Mouse (Mus musculus): Measurements from ENCODE around the gene Asb18.

Gene Asb18

GRCm38 (mm10) chr1:89932021-89932423 lies 82.4 kb downstream of the Asb18 start:
- no peak for DNase-seq

- DNase-seq = no peak
These were observed 83.3 kb downstream of the Asb18 start, which contains the start of gene Gbx2 for GRCm38 (mm10) chr1:89931120-89931519. Gene Gbx2 (minus strand): TSS chr1:89931179.

GRCm38 (mm10) chr1:89930551-89930950 lies 83.9 kb downstream of the Asb18 start:
- DNase-seq = no peak

DNA sequence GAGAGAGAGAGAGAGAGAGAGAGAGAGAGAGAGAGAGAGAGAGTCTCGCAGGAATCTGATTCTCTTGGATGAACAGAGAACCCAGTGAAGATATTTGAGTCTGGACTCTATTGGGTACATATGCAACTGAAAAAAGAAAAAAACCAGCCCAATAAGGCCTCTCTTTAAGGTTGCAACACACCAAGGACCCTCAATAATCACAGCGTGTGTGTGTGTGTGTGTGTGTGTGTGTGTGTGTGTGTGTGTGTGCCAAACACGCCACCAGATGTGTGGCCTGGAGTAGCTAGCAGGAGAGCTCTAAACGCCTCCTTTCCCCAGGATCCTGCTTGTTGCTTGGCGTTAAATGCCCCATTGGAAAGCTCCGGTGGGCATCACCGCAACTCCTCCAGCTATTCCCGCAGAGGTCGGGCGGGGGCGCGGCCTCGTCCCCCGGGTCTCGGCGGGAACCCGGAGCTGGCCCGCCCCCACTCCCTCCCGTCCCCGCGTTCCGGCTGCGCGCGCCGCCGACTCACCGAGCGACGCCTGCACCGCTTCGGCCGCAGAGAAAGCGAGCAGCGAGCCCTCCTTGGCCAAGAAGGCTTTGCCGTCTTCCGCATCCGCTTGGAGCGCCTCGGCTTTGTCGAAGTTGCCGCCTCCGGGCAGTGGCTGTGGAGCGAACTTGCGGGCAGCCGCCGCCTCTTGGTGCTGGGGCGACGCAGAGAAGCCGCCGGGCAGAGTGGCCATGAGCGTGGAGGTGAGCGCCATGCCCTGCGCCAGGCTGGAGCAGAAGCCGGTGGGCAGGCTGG lies 84.6 kb downstream of the Asb18 start:
- no peak for DNase-seq

GRCm38 (mm10) chr1:89929181-89929580 lies 85.3 kb downstream of the Asb18 start:
- no peak for DNase-seq

DNA sequence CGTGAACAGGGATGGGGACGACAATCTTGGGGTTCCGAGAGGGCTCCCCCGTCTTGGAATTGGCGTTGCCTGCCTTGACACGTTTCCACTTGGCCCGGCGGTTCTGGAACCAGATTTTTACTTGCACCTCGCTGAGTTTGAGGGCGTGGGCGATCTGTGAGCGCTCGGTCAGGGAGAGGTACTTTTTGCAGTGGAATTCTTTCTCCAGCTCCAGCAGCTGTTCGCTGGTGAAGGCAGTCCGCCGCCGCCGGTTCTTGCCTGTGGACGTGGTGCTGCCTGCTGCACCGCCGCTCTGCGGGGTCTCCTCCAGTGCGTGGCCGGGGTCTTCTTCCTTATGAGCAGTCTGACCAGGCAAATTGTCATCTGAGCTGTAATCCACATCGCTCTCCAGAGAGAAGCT lies 85.8 kb downstream of the Asb18 start:
- DNase-seq = no peak

DNA sequence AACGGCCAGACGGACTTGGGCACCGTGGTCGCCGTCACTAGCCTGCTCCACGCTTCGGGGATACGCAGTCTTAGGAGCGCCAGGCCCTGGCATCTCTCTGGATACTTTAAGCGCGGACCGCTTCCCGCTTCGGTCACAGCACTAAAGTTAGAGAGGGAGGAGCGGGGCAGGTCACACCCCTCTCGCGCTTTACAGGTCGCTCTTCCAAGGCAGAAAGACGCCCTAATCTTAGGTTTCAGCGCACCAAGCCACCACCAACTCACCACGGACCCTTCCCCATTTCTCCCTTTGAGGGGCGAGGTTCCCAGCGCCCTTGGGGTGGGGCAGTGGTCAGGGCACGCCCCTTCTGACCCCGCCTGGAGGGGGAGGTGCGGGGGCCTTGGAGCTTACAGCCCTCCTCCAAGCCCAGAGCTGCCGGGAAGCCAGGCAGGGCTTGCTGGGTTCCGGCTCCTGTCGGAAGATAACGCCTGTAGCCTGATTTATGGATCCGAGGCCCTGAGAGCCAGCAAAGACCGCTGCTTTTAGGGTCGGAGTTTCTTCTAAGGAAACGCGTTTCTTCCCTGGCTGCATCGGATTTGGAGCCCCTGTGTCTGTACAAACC lies 87.3 kb downstream of the Asb18 start:
- DNase-seq = no peak

GRCm38 (mm10) chr1:89926583-89927060 lies 87.8 kb downstream of the Asb18 start:
- DNase-seq = no peak

- no peak for DNase-seq
These were observed 88.8 kb downstream of the Asb18 start for GRCm38 (mm10) chr1:89925501-89926190.

DNA sequence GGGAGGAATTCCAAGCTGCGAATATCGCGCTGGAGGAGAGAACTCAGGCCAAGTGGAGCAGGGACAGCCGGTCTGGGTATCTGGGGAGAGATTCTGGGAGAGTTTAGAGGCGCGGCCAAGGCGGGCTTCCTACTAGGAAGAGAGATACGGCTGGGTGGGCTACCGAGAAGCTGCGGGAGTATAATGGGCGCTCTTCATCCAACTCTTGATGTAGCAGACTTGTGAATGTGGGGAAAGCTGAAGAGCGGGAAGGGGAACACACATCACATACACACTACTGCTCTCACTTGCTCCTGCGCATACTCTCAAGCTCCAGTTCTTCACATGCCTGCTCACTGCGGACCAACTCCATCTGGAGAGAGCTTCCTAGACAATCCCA lies 90.8 kb downstream of the Asb18 start:
- DNase-seq = no peak

DNA sequence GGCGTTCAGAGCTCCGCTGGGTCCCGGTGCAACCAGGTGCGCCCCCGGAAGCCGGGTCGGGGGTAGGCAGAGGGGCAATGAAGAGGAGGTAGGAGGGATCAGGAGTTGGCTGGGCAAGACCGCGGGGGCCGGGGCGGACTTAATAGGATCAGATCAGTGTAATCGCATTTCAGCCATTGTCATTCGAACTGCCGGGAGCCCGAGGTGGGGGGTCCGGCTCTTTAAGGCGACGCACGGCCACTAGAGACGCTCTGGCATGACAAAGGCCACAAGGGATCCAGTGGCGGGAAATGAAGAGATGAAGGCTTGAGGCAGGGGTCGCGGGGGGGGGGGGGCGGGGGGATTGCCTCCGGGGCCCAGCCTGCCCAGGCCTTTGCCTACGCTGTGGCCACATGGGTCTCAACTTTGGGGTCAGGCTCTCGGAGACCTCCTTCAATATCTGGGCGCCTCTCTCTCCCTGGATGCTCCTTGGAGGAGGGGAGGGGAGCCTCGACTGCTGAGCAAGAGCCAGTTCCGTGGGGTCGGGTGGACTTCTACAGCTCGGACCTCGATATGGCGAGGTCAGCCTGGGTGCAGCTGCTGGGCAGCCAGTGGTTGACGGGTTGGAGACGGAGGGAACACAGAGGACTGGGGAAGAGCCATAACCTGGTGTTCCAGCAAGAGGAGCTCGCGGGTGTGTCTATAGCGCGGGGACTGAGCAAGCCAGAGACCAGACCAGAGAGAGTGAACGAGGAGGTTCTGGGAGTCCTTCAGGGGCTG lies 91.4 kb downstream of the Asb18 start:
- DNase-seq = no peak

DNA sequence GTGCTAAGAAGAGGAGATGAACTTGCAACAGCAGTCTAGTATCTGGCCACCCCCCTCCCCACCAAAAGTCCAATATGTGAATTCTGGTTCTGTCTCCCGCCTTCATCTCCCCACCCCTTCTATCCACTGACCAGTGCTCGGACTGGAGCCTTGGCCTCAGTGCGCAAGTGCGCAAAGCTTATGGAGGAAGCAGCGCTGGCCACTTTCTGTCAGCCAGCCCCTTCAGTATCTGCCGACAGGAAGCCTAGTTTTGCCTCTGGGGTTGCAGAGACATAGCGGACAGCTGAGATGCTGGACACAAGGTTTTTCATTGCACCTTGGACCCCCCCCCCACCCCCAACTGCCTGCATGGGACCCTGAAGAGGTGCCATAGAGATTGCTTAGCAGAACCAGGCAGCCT lies 92.2 kb downstream of the Asb18 start:
- no peak for DNase-seq

DNA sequence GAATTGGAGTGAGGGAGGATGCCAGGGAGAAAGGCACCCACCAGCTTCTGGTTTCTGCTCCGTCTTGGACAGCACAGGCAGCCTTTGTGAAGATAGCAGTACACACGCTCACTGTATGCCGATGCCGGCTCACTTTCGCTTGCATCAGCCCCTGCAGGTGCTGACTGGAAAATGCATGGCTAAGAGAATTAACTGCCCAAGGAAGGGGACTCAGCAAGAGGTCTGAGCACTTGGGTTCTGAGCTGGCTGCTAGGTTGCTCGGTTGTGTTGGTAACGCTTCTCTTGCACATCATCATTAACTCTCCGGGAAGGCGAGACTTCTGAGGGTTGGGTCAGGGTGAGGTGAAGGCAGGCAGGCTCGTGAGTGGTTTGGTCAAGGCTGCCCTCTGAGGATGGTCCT lies 92.7 kb downstream of the Asb18 start:
- DNase-seq = no peak

DNA sequence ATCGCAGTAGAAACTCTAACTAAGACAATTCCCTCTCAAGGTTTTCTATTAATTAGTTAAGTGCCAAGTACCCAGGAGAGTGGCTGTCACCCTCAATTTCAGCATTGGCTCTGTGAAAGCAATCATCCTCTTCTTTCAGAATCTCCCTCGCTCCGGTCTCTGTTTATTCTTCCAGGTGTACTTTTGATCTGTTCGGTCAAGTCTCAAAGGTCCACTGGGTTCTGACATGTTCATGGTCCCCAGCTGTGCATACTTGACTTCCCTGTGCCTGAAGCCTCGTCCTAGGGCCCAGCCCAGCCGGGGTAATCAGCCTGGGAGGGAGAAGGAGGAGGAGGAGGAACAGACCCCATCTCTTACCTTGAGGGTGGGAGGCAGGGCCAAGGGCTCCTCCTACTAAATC lies 95.3 kb downstream of the Asb18 start:
- DNase-seq = no peak

GRCm38 (mm10) chr1:89918111-89918510 lies 96.4 kb downstream of the Asb18 start:
- no peak for DNase-seq

GRCm38 (mm10) chr1:89913611-89914010 lies 100.9 kb downstream of the Asb18 start:
- DNase-seq = no peak

DNA sequence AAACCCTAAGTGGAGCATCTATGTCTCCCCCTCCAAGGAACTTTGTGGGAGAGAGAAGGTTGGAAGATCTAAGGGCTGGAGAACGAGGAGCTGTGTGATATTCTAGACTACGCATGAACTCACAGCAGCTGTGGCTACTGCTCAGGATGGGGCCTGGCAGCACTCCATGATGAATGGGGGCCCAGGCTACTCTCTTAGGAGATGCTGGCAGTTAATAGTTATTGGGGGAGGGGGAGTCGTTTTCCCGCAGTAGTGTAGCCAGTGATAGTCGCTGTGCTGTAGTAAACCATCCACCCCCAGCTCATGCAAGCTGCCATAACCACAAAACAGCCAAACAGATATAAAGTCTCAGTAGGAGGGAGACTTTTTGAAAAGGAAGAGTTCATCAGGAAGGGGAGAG lies 102.1 kb downstream of the Asb18 start:
- no peak for DNase-seq

DNA sequence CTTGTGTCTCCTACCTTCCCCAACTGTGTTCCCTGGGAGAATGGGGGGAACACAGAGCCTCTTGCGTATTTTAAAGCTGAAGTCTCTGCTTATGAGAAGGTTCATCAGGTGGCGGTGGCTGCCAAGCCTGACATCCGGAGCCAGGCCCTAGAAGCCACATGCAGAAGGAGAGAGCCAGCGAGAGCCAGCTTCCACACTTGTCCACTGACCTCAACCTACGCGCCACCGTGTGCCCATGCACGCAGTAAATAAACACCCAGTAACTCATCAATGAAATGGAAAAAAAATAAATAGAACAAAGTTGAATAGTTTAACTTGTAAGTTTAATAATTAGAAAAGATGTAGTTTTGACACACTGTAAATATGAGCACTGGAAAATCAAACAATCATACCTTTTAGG lies 104.7 kb downstream of the Asb18 start:
- no peak for DNase-seq

- no peak for DNase-seq
These were observed 111.8 kb downstream of the Asb18 start for GRCm38 (mm10) chr1:89902641-89903040.

DNA sequence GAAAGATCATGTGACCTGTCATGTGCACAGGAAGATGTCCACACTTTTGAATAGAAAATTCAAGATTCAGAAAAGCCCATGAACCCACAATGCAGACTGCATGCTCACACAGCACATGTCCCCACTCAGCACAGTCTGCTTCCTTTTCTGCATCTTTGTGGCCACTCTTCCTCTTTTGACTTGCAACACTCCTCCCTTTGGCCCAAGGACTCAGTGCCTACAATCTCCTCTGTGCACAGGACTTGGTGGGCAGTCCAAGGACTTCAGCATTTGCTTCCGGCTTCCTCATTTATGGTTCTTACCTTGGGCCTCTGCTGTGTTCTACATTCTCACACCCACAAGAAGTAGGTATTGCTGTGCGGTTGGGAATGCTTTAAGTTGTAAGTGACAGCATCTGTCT lies 112.2 kb downstream of the Asb18 start:
- DNase-seq = no peak

- DNase-seq = no peak
These were observed 113.1 kb downstream of the Asb18 start for GRCm38 (mm10) chr1:89901381-89901780.

Data from right cerebral cortex, postnatal 4 days (tissue).